Mouse (Mus musculus): ENCODE measurements around the gene Olfr43. TPM values are rescaled to one million over a fixed set of nuclear protein-coding genes. Genes with fewer than 3 reads are reported as not detected.

The Olfr43 gene
- not detected in 2 replicates for total RNA-seq (2014; fragmentation: Nextera tagmentation)
- not detected in 2 replicates for total RNA-seq (2017)

GRCm38 (mm10) chr11:74211279-74211678 lies at the start of gene Olfr43:
Gene Olfr43, minus strand, starts transcription at chr11:74211379.
- ATAC-seq (replicated peaks; ENCODE audit: poor library complexity, severe bottlenecking), result no peak

- ATAC-seq (replicated peaks; ENCODE audit: poor library complexity, severe bottlenecking), result no peak
These were observed 48.3 kb upstream of the Olfr43 start, which contains the start of gene Olfr406 for GRCm38 (mm10) chr11:74259508-74259907. Gene Olfr406, plus strand, starts transcription at chr11:74259808.

GRCm38 (mm10) chr11:74241201-74241600 lies 30.0 kb upstream of the Olfr43 start:
- ATAC-seq (replicated peaks; ENCODE audit: poor library complexity, severe bottlenecking), result no peak

- no peak for ATAC-seq (replicated peaks; ENCODE audit: poor library complexity, severe bottlenecking)
These were observed 25.2 kb downstream of the Olfr43 start, which contains the start of gene Olfr403 for GRCm38 (mm10) chr11:74185949-74186348. Gene Olfr403, plus strand, starts transcription at chr11:74186249.

GRCm38 (mm10) chr11:74183745-74184144 lies 27.4 kb downstream of the Olfr43 start:
- ATAC-seq (replicated peaks; ENCODE audit: poor library complexity, severe bottlenecking), result no peak

- no peak for ATAC-seq (replicated peaks; ENCODE audit: poor library complexity, severe bottlenecking)
These were observed 28.0 kb downstream of the Olfr43 start for GRCm38 (mm10) chr11:74183168-74183567.

- ATAC-seq (replicated peaks; ENCODE audit: poor library complexity, severe bottlenecking), result no peak
These were observed 42.4 kb downstream of the Olfr43 start for GRCm38 (mm10) chr11:74168771-74169170.

Other genes with a start within 250 kb of the Olfr43 start
- gene Olfr398, start 221.0 kb downstream of the Olfr43 start, total RNA-seq (2014; fragmentation: Nextera tagmentation), result not detected in 2 replicates
- not detected in 2 replicates for gene Olfr398, start 221.0 kb downstream of the Olfr43 start, total RNA-seq (2017)
- not detected in 2 replicates for gene Olfr139, start 154.8 kb downstream of the Olfr43 start, total RNA-seq (2014; fragmentation: Nextera tagmentation)
- not detected in 2 replicates for gene Olfr139, start 154.8 kb downstream of the Olfr43 start, total RNA-seq (2017)
- gene Olfr399, start 154.8 kb downstream of the Olfr43 start, total RNA-seq (2014; fragmentation: Nextera tagmentation), result not detected in 2 replicates
- gene Olfr399, start 154.8 kb downstream of the Olfr43 start, total RNA-seq (2017), result not detected in 2 replicates
- gene Zfp616, start 141.4 kb downstream of the Olfr43 start, total RNA-seq (2014; fragmentation: Nextera tagmentation), result not detected in 2 replicates
- not detected in 2 replicates for gene Zfp616, start 141.4 kb downstream of the Olfr43 start, total RNA-seq (2017)
- not detected in 2 replicates for gene Olfr401, start 97.7 kb downstream of the Olfr43 start, total RNA-seq (2014; fragmentation: Nextera tagmentation)
- not detected in 2 replicates for gene Olfr401, start 97.7 kb downstream of the Olfr43 start, total RNA-seq (2017)
- gene Olfr402, start 57.9 kb downstream of the Olfr43 start, total RNA-seq (2014; fragmentation: Nextera tagmentation), result not detected in 2 replicates
- not detected in 2 replicates for gene Olfr402, start 57.9 kb downstream of the Olfr43 start, total RNA-seq (2017)
- not detected in 2 replicates for gene Olfr403, start 25.1 kb downstream of the Olfr43 start, total RNA-seq (2014; fragmentation: Nextera tagmentation)
- gene Olfr403, start 25.1 kb downstream of the Olfr43 start, total RNA-seq (2017), result not detected in 2 replicates
- not detected in 2 replicates for gene Olfr406, start 48.4 kb upstream of the Olfr43 start, total RNA-seq (2014; fragmentation: Nextera tagmentation)
- gene Olfr406, start 48.4 kb upstream of the Olfr43 start, total RNA-seq (2017), result not detected in 2 replicates
- gene Olfr59, start 72.4 kb upstream of the Olfr43 start, total RNA-seq (2014; fragmentation: Nextera tagmentation), result not detected in 2 replicates
- gene Olfr59, start 72.4 kb upstream of the Olfr43 start, total RNA-seq (2017), result not detected in 2 replicates
- gene Olfr410, start 126.7 kb upstream of the Olfr43 start, total RNA-seq (2014; fragmentation: Nextera tagmentation), result not detected in 2 replicates
- not detected in 2 replicates for gene Olfr410, start 126.7 kb upstream of the Olfr43 start, total RNA-seq (2017)
- not detected in 2 replicates for gene Olfr411, start 141.3 kb upstream of the Olfr43 start, total RNA-seq (2014; fragmentation: Nextera tagmentation)
- gene Olfr411, start 141.3 kb upstream of the Olfr43 start, total RNA-seq (2017), result not detected in 2 replicates
- gene Olfr412, start 150.7 kb upstream of the Olfr43 start, total RNA-seq (2014; fragmentation: Nextera tagmentation), result not detected in 2 replicates
- not detected in 2 replicates for gene Olfr412, start 150.7 kb upstream of the Olfr43 start, total RNA-seq (2017)

All from granulocyte monocyte progenitor cell, adult 5-6 weeks (primary cell).